Mouse (Mus musculus) embryonic stem cell, embryonic (primary cell): ENCODE results near the gene Ankrd60.

Experiments used
- CTCF ChIA-PET, 4 experiments: fragments of 300-600 bp in 2 of 4; fragments of 350-600 bp in 2 of 4; sonication (Branson Sonifier 250); formaldehyde crosslinking; loops; one replicate each; lab custom pipeline; 2022; ENCODE audit warnings: inconsistent platforms in 2 of 4; lab: Charles Lee
- POLR2A ChIA-PET, 4 experiments: fragments of 300-600 bp in 2 of 4; fragments of 350-600 bp in 2 of 4; sonication (Branson Sonifier 250); formaldehyde crosslinking; loops; one replicate each; lab custom pipeline; 2022; ENCODE audit warnings: antibody characterized with exemption in 4 of 4, inconsistent platforms in 1 of 4; lab: Charles Lee

Gene Ankrd60

GRCm38 (mm10) chr2:173545992-173546703, 32.0 kb downstream of the Ankrd60 start:
- ChIA-PET CTCF (interaction anchor here in 3 of 4 experiments (0.6 to 1.2 kb wide), 4 partner anchors 49 to 500 kb away, joined by 3 to 4 read pairs (median 3); no protein-coding TSS in a partner anchor), POLR2A (no interaction called here)

GRCm38 (mm10) chr2:173542716-173543115, 35.4 kb downstream of the Ankrd60 start:
- POLR2A ChIA-PET: no interaction called here
- CTCF ChIA-PET: no interaction called here

GRCm38 (mm10) chr2:173541748-173542147, 36.4 kb downstream of the Ankrd60 start:
- ChIA-PET POLR2A (no interaction called here), CTCF (no interaction called here)

GRCm38 (mm10) chr2:173539781-173540180, 38.4 kb downstream of the Ankrd60 start:
- ChIA-PET POLR2A (no interaction called here), CTCF (interaction anchor here in 1 of 4 experiments (1.7 kb wide), 1 partner anchor 14 kb away, joined by 5 read pairs; no protein-coding TSS in a partner anchor)

- ChIA-PET CTCF (interaction anchor here in 2 of 4 experiments (0.6 to 1.3 kb wide), 2 partner anchors 115 to 429 kb away, joined by 3 read pairs; no protein-coding TSS in a partner anchor), POLR2A (interaction anchor here in 3 of 4 experiments (0.6 to 1.4 kb wide), 5 partner anchors 11 to 197 kb away, joined by 3 to 5 read pairs (median 3); no protein-coding TSS in a partner anchor)
Observed at GRCm38 (mm10) chr2:173535886-173536285, 42.3 kb downstream of the Ankrd60 start.

- POLR2A ChIA-PET: interaction anchor here in 3 of 4 experiments (0.6 to 1.6 kb wide), 6 partner anchors 9 to 196 kb away, joined by 3 to 5 read pairs (median 3); no protein-coding TSS in a partner anchor
- CTCF ChIA-PET: interaction anchor here in 3 of 4 experiments (0.5 to 1.3 kb wide), 9 partner anchors 14 to 438 kb away, joined by 3 to 5 read pairs (median 3); no protein-coding TSS in a partner anchor
Observed at GRCm38 (mm10) chr2:173535390-173535789, 42.8 kb downstream of the Ankrd60 start.

GRCm38 (mm10) chr2:173534581-173534980, 43.6 kb downstream of the Ankrd60 start:
- ChIA-PET POLR2A (interaction anchor here in 3 of 4 experiments (0.6 to 1.6 kb wide), 6 partner anchors 10 to 431 kb away, joined by 3 to 4 read pairs (median 3); no protein-coding TSS in a partner anchor), CTCF (interaction anchor here in 2 of 4 experiments (0.6 to 1.3 kb wide), 6 partner anchors 13 to 427 kb away, joined by 3 to 5 read pairs (median 3); no protein-coding TSS in a partner anchor)

- ChIA-PET CTCF (no interaction called here), POLR2A (interaction anchor here in 2 of 4 experiments (0.6 to 1.4 kb wide), 2 partner anchors 11 to 87 kb away, joined by 3 to 4 read pairs; no protein-coding TSS in a partner anchor)
Observed at GRCm38 (mm10) chr2:173532711-173533462, 45.3 kb downstream of the Ankrd60 start.

GRCm38 (mm10) chr2:173528493-173528892, 49.7 kb downstream of the Ankrd60 start:
- CTCF ChIA-PET: no interaction called here
- POLR2A ChIA-PET: interaction anchor here in 2 of 4 experiments (0.6 kb wide), 2 partner anchors 25 to 41 kb away, joined by 3 to 4 read pairs; no protein-coding TSS in a partner anchor

GRCm38 (mm10) chr2:173522376-173522775, 55.8 kb downstream of the Ankrd60 start, which contains the start of gene 1700021F07Rik:
1700021F07Rik (plus strand) TSS chr2:173522586.
- ChIA-PET POLR2A (no interaction called here), CTCF (interaction anchor here in 1 of 4 experiments (0.8 kb wide), 1 partner anchor 72 kb away, joined by 3 read pairs; no protein-coding TSS in a partner anchor)
